Mouse (Mus musculus): ENCODE data around the gene Bcap31.

The Bcap31 gene

DNA sequence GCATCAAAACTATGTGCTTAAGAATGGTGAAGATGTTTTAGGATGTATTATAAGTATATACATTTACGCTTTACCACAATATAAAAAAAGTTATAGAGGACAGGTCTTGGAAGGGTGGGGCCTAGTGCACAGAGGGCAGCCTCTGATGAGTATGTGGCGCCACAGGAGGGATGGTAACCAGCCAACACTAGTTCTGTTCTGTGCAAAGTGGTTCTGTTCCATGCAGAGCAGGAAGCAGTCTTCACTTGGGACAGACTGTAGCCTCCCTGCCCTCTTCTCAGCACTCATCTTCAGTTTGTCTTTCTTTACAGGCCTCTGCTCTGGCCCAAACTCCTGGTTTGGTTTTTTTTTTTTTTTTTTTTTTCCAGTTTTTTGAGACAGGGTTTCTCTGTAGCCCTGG lies 31.8 kb downstream of the Bcap31 start:
- no peak for DNase-seq (ENCODE audit: low spot score in 2 of 2)

DNA sequence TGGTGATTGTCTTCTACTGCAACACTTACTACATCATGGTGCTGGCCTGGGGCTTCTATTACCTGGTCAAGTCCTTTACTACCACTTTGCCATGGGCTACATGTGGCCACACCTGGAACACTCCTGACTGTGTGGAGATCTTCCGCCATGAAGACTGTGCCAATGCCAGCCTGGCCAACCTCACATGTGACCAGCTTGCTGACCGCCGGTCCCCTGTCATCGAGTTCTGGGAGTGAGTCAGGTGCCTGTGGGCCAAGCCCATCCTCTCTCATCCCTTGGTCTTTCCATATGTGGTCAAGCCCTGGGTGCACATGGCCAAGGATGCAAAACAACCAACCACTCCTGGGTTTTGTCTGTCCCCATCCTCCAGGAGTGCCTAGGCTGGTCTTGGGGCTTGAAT lies 39.3 kb downstream of the Bcap31 start:
- DNase-seq (ENCODE audit: low spot score in 2 of 2) = no peak

- no peak for DNase-seq (ENCODE audit: low spot score in 2 of 2)
These were observed 40.7 kb downstream of the Bcap31 start for GRCm38 (mm10) chrX:73675231-73675630.

- peak in 1 of 2 experiments; percentile 24 for DNase-seq (ENCODE audit: low spot score in 2 of 2)
These were observed 41.9 kb downstream of the Bcap31 start for GRCm38 (mm10) chrX:73673968-73674661.

DNA sequence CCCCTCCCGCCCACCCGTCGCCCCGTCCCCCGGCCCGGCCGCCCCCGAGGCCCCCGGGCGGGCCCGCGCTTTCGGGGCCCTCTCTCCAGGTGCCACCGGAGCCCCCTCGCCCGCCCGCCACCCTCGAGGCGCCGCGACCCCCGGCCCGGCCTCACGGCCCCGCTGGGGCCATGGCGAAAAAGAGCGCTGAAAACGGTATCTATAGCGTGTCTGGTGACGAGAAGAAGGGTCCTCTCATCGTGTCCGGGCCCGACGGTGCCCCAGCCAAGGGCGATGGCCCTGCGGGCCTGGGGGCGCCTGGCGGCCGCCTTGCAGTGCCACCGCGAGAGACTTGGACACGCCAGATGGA lies 42.4 kb downstream of the Bcap31 start:
- no peak for DNase-seq (ENCODE audit: low spot score in 2 of 2)

- DNase-seq (ENCODE audit: low spot score in 2 of 2) = peak in 1 of 2 experiments; percentile 49
These were observed 42.9 kb downstream of the Bcap31 start, which contains the start of gene Slc6a8 for GRCm38 (mm10) chrX:73672879-73673618. Gene Slc6a8, plus strand, starts transcription at chrX:73673150.

DNA sequence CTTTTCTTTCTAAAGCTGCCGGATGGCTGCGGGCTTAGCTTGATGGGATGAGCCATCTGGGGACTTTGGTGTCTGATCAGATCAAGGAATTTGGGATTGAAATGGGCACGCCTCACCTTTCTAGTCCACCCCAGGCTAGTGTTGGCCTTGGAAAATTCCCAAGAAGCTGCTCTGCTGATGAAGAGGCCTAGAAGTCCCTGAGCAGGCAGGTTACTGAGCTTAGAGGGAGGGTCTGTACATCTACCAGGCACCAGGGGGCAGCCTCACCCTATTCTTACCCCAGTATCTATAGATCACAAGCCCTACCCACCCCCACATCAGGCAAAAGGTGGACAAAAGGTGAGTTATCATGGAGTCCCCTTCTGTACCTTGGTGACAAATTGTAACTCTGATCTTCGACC lies 43.9 kb downstream of the Bcap31 start:
- no peak for DNase-seq (ENCODE audit: low spot score in 2 of 2)

DNA sequence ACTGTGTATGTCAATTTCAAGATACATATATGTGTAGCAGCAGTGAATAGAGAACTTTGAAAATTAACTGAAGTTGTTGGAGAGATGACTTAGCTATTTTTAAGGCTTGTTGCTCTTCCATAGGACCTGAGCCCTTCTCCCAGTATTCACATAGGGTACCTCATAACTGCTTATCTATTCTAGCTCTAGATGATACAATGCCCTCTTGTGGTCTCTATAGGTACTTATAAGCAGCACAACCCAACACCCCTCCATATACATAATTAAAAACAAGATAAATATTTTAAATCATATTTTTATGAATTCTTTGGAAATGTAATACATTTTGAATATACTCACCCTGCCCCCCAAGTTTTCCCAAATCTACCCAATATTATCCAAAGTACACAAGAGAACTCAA lies 52.8 kb downstream of the Bcap31 start:
- DNase-seq (ENCODE audit: low spot score in 2 of 2) = no peak

DNA sequence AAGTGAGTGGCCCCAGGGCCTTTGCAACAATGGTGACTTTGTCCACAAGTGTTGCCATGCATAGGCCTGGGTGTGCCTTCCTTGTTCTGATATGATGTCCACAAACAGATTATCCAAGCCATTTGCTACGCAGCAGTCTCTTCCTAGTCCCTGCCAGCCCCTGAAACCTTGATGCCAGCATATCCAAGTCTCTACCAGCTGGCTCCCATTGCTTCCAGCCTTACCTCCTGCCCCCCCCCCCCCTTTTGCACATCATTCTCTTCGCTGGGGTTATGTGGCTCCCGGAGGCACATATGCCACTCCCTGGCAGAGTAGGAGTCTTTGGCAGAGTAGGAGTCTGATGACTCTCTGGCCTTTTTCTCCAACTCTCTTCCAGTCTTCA lies 55.7 kb downstream of the Bcap31 start:
- DNase-seq (ENCODE audit: low spot score in 2 of 2) = no peak

GRCm38 (mm10) chrX:73659575-73660283 lies 56.2 kb downstream of the Bcap31 start, which contains the start of gene Pnck:
Gene Pnck, minus strand, starts transcription at chrX:73660117.
- DNase-seq (ENCODE audit: low spot score in 2 of 2) = peak in 1 of 2 experiments; percentile 59

DNA sequence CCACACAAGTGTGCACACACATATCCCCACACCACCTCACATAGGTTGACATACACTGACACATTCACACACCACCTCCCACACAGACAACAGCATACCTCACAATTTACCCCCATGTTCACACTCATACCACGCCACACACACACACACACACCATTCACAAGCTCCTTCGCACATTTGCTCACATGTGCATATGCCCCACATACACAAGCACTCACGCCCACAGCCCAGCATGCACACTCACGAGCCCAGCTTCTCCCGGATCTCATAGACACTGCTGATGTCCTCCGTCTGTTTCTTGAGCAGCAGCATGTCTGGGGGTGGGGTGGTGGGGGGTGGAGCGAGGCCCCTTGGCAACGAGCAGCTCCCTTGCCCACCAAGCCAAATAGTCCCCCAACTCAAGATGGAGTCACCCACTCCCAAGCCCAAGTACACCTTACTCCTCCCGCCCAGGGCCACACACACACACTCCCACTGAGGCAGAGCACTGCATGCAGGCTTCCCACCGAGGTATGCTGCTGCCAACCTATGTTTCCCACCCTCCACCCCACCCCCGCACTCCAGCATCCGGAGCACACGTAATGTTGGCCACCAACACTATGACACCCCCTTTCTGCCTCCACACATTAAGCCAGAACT lies 56.9 kb downstream of the Bcap31 start:
- DNase-seq (ENCODE audit: low spot score in 2 of 2) = no peak

GRCm38 (mm10) chrX:73658391-73658790 lies 57.6 kb downstream of the Bcap31 start:
- no peak for DNase-seq (ENCODE audit: low spot score in 2 of 2)

GRCm38 (mm10) chrX:73655529-73655928 lies 60.4 kb downstream of the Bcap31 start:
- no peak for DNase-seq (ENCODE audit: low spot score in 2 of 2)

DNA sequence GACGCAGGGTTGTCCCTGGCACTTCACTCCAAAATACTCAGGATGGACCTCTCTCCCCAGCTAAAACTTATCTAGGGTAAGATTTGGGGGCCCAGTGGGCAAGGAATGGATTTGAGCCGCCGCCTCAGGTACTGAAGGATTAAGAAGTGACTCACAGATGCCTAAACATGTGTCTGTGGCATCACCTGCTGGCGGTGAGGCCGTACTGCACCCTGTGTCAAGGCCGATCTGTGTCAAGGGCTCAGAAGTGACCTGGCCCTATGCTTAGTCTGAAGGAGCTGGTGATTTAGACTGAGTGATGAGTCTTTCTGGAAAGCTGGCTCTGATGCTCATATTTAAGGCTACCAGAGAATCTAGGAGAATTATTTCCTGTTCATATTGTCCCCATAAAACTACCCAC lies 61.8 kb downstream of the Bcap31 start:
- peak in 1 of 2 experiments; percentile 42 for DNase-seq (ENCODE audit: low spot score in 2 of 2)

DNA sequence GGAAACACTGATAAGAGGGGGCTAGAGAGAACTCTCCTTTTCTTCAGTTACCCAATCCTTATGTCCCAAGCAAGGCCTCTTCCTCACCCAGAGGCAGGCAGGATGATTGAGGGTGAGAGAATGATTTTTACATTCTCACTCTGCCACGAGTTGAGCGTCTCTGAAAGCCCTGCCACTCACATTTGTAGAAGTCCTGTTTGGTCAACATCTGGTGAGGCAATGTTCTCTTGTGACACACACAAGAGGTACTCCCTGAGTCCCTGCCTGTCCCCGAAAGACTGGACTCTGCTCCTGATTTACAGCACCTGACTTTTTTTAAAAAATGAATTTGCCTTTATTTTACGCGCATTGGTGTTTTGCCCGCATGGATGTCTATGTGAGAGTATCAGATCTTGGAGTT lies 62.6 kb downstream of the Bcap31 start:
- DNase-seq (ENCODE audit: low spot score in 2 of 2) = no peak

DNA sequence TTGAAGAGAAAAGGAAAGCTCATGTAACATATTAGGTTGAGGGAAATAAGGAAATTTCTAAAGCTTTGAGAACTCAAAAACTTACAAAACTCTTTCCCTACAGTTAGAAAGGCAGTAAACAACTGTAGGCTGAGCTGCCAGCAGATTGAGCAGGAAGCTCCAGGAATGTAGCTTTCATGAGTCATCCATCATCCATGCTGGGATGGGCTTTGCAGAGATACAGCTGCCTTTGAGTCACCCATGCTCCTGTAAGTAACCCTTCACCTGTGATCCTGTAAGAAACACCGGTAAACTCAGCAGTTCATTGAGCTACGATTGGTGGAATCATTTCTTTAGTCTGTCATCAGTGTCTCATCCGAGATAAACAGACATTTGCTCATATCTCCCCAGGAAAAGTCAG lies 65.1 kb downstream of the Bcap31 start:
- DNase-seq (ENCODE audit: low spot score in 2 of 2) = no peak

DNA sequence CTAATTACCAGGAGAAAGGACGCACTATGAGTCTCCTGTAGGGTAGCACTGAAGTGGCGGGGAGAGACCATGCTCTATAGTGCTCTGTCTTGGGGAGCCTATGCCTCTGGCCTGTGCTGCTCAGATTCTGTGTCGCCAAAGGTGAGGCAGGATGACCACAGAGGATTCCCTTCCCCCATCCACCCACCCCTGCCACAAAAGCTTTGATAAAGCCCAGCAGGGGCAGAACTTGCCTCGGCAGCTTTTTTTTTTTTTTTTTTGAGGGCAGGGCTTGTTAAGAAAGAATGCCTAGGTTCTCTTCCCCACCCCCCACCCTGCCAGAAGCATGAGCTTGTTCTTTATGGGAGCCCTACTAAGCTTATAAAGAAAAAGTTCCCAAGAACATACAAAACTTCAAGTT lies 70.9 kb downstream of the Bcap31 start:
- no peak for DNase-seq (ENCODE audit: low spot score in 2 of 2)

- no peak for DNase-seq (ENCODE audit: low spot score in 2 of 2)
These were observed 76.0 kb downstream of the Bcap31 start for GRCm38 (mm10) chrX:73639901-73640469.

DNA sequence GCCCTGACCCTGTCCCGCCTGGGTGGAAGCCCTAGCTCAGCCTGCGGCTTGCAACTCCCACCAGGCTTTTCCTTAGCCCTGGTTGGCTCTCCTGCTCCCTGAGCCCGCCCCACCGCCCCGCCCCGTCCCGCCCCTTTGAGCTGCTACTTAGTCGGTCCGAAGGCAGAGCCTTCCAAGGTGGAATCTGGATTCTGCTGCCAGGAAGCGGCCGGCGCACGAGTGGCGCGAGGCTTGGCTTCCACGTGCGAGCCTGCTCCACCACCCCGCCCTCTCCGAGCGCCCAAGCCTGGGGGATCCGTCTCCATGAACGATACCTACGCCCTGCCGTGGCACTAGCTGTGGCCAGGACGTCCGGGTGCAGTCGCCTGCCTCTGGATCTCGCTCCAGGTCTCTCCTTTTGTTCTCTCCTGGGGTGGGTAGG lies 76.7 kb downstream of the Bcap31 start, which contains the start of gene Dusp9:
Gene Dusp9, plus strand, starts transcription at position 165 of the 421 bp plus-strand sequence.
- DNase-seq (ENCODE audit: low spot score in 2 of 2) = peak in 1 of 2 experiments; percentile 29

GRCm38 (mm10) chrX:73637415-73637814 lies 78.6 kb downstream of the Bcap31 start:
- DNase-seq (ENCODE audit: low spot score in 2 of 2) = no peak
